Mouse (Mus musculus) layer of hippocampus, adult 2 months (tissue): ENCODE measurements at regions not wholly inside any gene's neighbourhood (a gene's known extent, or its start where the extent isn't known, plus 50 kb on each side); places are given as distances from the start of the nearest gene placed in this dataset.

Experiments used
- DNase-seq, 2 experiments: peaks; one replicate each; pipeline ENCODE4 v3.0.0; 2022; ENCODE audit warnings: low spot score in 2 of 2
- H3K27ac ChIP-seq: fragments of 200-600 bp; 2 replicates; pipeline ENCODE4 v1.8.1; 2022
- H3K4me3 ChIP-seq: fragments of 200-600 bp; 2 replicates; pipeline ENCODE4 v1.8.1; 2022; ENCODE audit warnings: mild to moderate bottlenecking
- CTCF ChIP-seq: fragments of 200-600 bp; conservative IDR thresholded peaks from 2 replicates; pipeline ENCODE4 v1.8.1; 2022; ENCODE audit warnings: antibody characterized with exemption, mild to moderate bottlenecking, moderate library complexity

- Histone ChIP-seq H3K4me3 (no peak overlapping the region), H3K27ac (no peak overlapping the region)
- DNase-seq = no peak
- no peak for TF ChIP-seq CTCF
These were observed 82.7 kb upstream of the Sipa1l1 start for GRCm38 (mm10) chr12:82086441-82086840.

- no peak for DNase-seq
- peak; percentile 36 for TF ChIP-seq CTCF
- Histone ChIP-seq H3K27ac (no peak overlapping the region), H3K4me3 (no peak overlapping the region)
These were observed 79.8 kb upstream of the Sipa1l1 start for GRCm38 (mm10) chr12:82089288-82089687.

- no peak overlapping the region for H3K27ac ChIP-seq
- no peak for DNase-seq
- H3K4me3 ChIP-seq = no peak overlapping the region
- TF ChIP-seq CTCF = no peak
These were observed 75.8 kb upstream of the Sipa1l1 start for GRCm38 (mm10) chr12:82093317-82093716.

- TF ChIP-seq CTCF = no peak
- no peak for DNase-seq
- H3K4me3 ChIP-seq = no peak overlapping the region
- H3K27ac ChIP-seq = no peak overlapping the region
These were observed 73.7 kb upstream of the Sipa1l1 start for GRCm38 (mm10) chr12:82095396-82095795.

- no peak for TF ChIP-seq CTCF
- H3K4me3 ChIP-seq = no peak overlapping the region
- no peak for DNase-seq
- H3K27ac ChIP-seq = no peak overlapping the region
These were observed 72.0 kb upstream of the Sipa1l1 start for GRCm38 (mm10) chr12:82097126-82097525.

GRCm38 (mm10) chr12:82097620-82098019, 71.5 kb upstream of the Sipa1l1 start:
- Histone ChIP-seq H3K4me3 (no peak overlapping the region), H3K27ac (no peak overlapping the region)
- TF ChIP-seq CTCF = no peak
- no peak for DNase-seq

- Histone ChIP-seq H3K27ac (peak overlapping the region; percentile 95), H3K4me3 (no peak overlapping the region)
- DNase-seq = peak; percentile 84 to 94
- TF ChIP-seq CTCF = no peak
These were observed 64.9 kb upstream of the Sipa1l1 start for GRCm38 (mm10) chr12:82104211-82104610.

GRCm38 (mm10) chr12:82105184-82106031, 63.7 kb upstream of the Sipa1l1 start:
- no peak for TF ChIP-seq CTCF
- peak overlapping the region; percentile 95 for H3K27ac ChIP-seq
- DNase-seq = peak; percentile 71 to 83

GRCm38 (mm10) chr12:82115766-82116165, 53.4 kb upstream of the Sipa1l1 start:
- TF ChIP-seq CTCF = no peak
- Histone ChIP-seq H3K27ac (no peak overlapping the region), H3K4me3 (no peak overlapping the region)
- DNase-seq = no peak

More at GRCm38 (mm10) chr12:82105184-82106031, 63.7 kb upstream of the Sipa1l1 start:
- no peak overlapping the region for H3K4me3 ChIP-seq
